Mouse (Mus musculus) intestine, embryonic 14.5 days (tissue): Measurements from ENCODE around the gene Nav2. TPM values are rescaled to one million over a fixed set of nuclear protein-coding genes. Genes with fewer than 3 reads are reported as not detected.

Experiments used
- ATAC-seq: fragments of 200-750 bp; cut with Nextera tagmentation; replicated peaks from 2 replicates; pipeline ENCODE4 v1.8.0; 2017; ENCODE audit warnings: low read depth, moderate number of reproducible peaks, moderate TSS enrichment, moderate library complexity; ENCODE audit not compliant: low FRiP score, low TSS enrichment
- DNase-seq: peaks from one replicate; pipeline ENCODE4 v3.0.0-alpha.2; 2018; ENCODE audit warnings: low spot score
- H3K27ac ChIP-seq: fragments of 300-500 bp; sonication (generic); 2 replicates; pipeline ENCODE4 v1.5.1; 2014; ENCODE audit warnings: low read depth, mild to moderate bottlenecking, control low read depth
- H3K27me3 ChIP-seq: fragments of 300-500 bp; sonication (generic); replicated peaks from 2 replicates; pipeline ENCODE4 v1.6.1; 2014; ENCODE audit warnings: low read length, control low read depth; ENCODE audit not compliant: control insufficient read depth, insufficient read depth
- H3K36me3 ChIP-seq: fragments of 300-500 bp; sonication (generic); 2 replicates; pipeline ENCODE4 v1.6.1; 2014; ENCODE audit warnings: low read length, control low read depth; ENCODE audit not compliant: control insufficient read depth, insufficient read depth
- H3K4me1 ChIP-seq: fragments of 300-500 bp; sonication (generic); replicated peaks from 2 replicates; pipeline ENCODE4 v1.6.1; 2014; ENCODE audit warnings: low read length, control low read depth, mixed read lengths; ENCODE audit not compliant: control insufficient read depth, insufficient read depth
- H3K4me2 ChIP-seq: fragments of 300-500 bp; sonication (generic); 2 replicates; pipeline ENCODE4 v1.6.1; 2014; ENCODE audit warnings: low read length
- H3K4me3 ChIP-seq: fragments of 300-500 bp; sonication (generic); 2 replicates; pipeline ENCODE4 v1.5.1; 2014; ENCODE audit warnings: low read depth, low read length, control low read depth, mixed read lengths
- H3K9ac ChIP-seq: fragments of 300-500 bp; sonication (generic); 2 replicates; pipeline ENCODE4 v1.6.1; 2014; ENCODE audit warnings: mild to moderate bottlenecking, low read length
- H3K9me3 ChIP-seq: fragments of 300-500 bp; sonication (generic); 2 replicates; pipeline ENCODE4 v1.6.1; 2016; ENCODE audit warnings: low read length, control low read depth; ENCODE audit not compliant: control insufficient read depth
- WGBS: fragments of 180-500 bp; shearing (Covaris S2); extraction: QIAGEN DNeasy Blood & Tissue Kit; methylation state at CpG from one replicate; pipeline ENCODE4 v1.1.7; 2014; 5-methylcytosine and 5-hydroxymethylcytosine counted together
- polyA plus RNA-seq: library from polyadenylated mRNA; unstranded; fragments of >200 nt; fragmentation: Nextera tagmentation; extraction: Ambion mirVana; gene quantifications from 2 replicates; pipeline ENCODE4 v1.2.1, GENCODE M21; 2014

Gene Nav2
- polyA plus RNA-seq, 1 experiment from 2014 or later = 31.5 TPM

GRCm38 (mm10) chr7:49052871-49053618, 144.5 kb downstream of the Nav2 start:
- no peaks in the 10 kb centered on the region for H3K9me3 ChIP-seq
- H3K4me3 ChIP-seq = no peak overlapping the region
- no peak overlapping the region for H3K27ac ChIP-seq
- no peaks in the 10 kb centered on the region for H3K4me1 ChIP-seq
- ATAC-seq (no peak), DNase-seq (no peak)
- H3K4me2 ChIP-seq = no peak overlapping the region
- H3K36me3 ChIP-seq = no peaks in the 10 kb centered on the region
- H3K9ac ChIP-seq = no peak overlapping the region
- H3K27me3 ChIP-seq = no peaks in the 10 kb centered on the region
- 84% methylated on average over 9 of the region's 9 CpGs for WGBS

- H3K4me3 ChIP-seq = no peak overlapping the region
- H3K4me1 ChIP-seq = no peaks in the 10 kb centered on the region
- H3K27me3 ChIP-seq = no peaks in the 10 kb centered on the region
- DNase-seq = no peak
- no peak overlapping the region for H3K4me2 ChIP-seq
- no peaks in the 10 kb centered on the region for H3K36me3 ChIP-seq
- no peak for ATAC-seq
- 89% methylated on average over 10 of the region's 10 CpGs for WGBS
- H3K27ac ChIP-seq = no peak overlapping the region
- no peaks in the 10 kb centered on the region for H3K9me3 ChIP-seq
- no peak overlapping the region for H3K9ac ChIP-seq
These were observed 146.8 kb downstream of the Nav2 start for GRCm38 (mm10) chr7:49055273-49055672.

- no peak overlapping the region for H3K9ac ChIP-seq
- no peaks in the 10 kb centered on the region for H3K27me3 ChIP-seq
- ATAC-seq = no peak
- no peaks in the 10 kb centered on the region for H3K4me1 ChIP-seq
- WGBS = 65% methylated on average over 8 of the region's 8 CpGs
- H3K4me3 ChIP-seq = no peak overlapping the region
- H3K9me3 ChIP-seq = no peaks in the 10 kb centered on the region
- no peak for DNase-seq
- H3K4me2 ChIP-seq = no peak overlapping the region
- no peak overlapping the region for H3K27ac ChIP-seq
- H3K36me3 ChIP-seq = no peaks in the 10 kb centered on the region
These were observed 149.9 kb downstream of the Nav2 start for GRCm38 (mm10) chr7:49058304-49059012.

GRCm38 (mm10) chr7:49064792-49065521, 156.4 kb downstream of the Nav2 start:
- 87% methylated on average over 4 of the region's 4 CpGs for WGBS

GRCm38 (mm10) chr7:49065621-49066475, 157.3 kb downstream of the Nav2 start:
- H3K27ac ChIP-seq = no peak overlapping the region

More at GRCm38 (mm10) chr7:49064792-49065521, 156.4 kb downstream of the Nav2 start:
- Histone ChIP-seq H3K9ac (no peak overlapping the region), H3K27me3 (no peaks in the 10 kb centered on the region), H3K36me3 (no peaks in the 10 kb centered on the region), H3K9me3 (no peaks in the 10 kb centered on the region), H3K4me3 (no peak overlapping the region), H3K4me2 (no peak overlapping the region), H3K27ac (no peak overlapping the region), H3K4me1 (no peaks in the 10 kb centered on the region)
- no peak for DNase-seq
- no peak for ATAC-seq

GRCm38 (mm10) chr7:49066828-49067227, 158.3 kb downstream of the Nav2 start:
- Histone ChIP-seq H3K4me1 (no peaks in the 10 kb centered on the region), H3K36me3 (no peaks in the 10 kb centered on the region), H3K27ac (no peak overlapping the region), H3K4me3 (no peak overlapping the region), H3K9ac (no peak overlapping the region), H3K9me3 (no peaks in the 10 kb centered on the region), H3K27me3 (no peaks in the 10 kb centered on the region), H3K4me2 (no peak overlapping the region)
- WGBS = 92% methylated on average over 1 of the region's 1 CpGs
- ATAC-seq = no peak
- DNase-seq = no peak

More at GRCm38 (mm10) chr7:49065621-49066475, 157.3 kb downstream of the Nav2 start:
- no peaks in the 10 kb centered on the region for H3K4me1 ChIP-seq
- WGBS = 65% methylated on average over 9 of the region's 9 CpGs
- no peak for DNase-seq
- H3K9me3 ChIP-seq = no peaks in the 10 kb centered on the region
- H3K9ac ChIP-seq = no peak overlapping the region
- no peak for ATAC-seq
- no peaks in the 10 kb centered on the region for H3K36me3 ChIP-seq
- H3K4me2 ChIP-seq = no peak overlapping the region
- H3K27me3 ChIP-seq = no peaks in the 10 kb centered on the region
- no peak overlapping the region for H3K4me3 ChIP-seq

- Histone ChIP-seq H3K4me1 (no peaks in the 10 kb centered on the region), H3K9me3 (no peaks in the 10 kb centered on the region), H3K4me2 (no peak overlapping the region), H3K4me3 (no peak overlapping the region), H3K36me3 (no peaks in the 10 kb centered on the region), H3K27ac (no peak overlapping the region), H3K9ac (no peak overlapping the region), H3K27me3 (no peaks in the 10 kb centered on the region)
- DNase-seq (no peak), ATAC-seq (no peak)
- 73% methylated on average over 12 of the region's 12 CpGs for WGBS
These were observed 161.0 kb downstream of the Nav2 start for GRCm38 (mm10) chr7:49069396-49069961.

GRCm38 (mm10) chr7:49070621-49071020, 162.1 kb downstream of the Nav2 start:
- Histone ChIP-seq H3K4me2 (no peak overlapping the region), H3K4me3 (no peak overlapping the region), H3K9ac (no peak overlapping the region), H3K36me3 (no peaks in the 10 kb centered on the region), H3K9me3 (no peaks in the 10 kb centered on the region), H3K27me3 (no peaks in the 10 kb centered on the region), H3K4me1 (no peaks in the 10 kb centered on the region), H3K27ac (no peak overlapping the region)
- DNase-seq (no peak), ATAC-seq (no peak)
- 60% methylated on average over 1 of the region's 1 CpGs for WGBS
